Mouse (Mus musculus) layer of hippocampus, postnatal 14 days (tissue): ENCODE measurements around the gene Mcrs1. TPM values are rescaled to one million over a fixed set of nuclear protein-coding genes. Genes with fewer than 3 reads are reported as not detected.
"Not testable (repeated sequence)": the region's sequence is repeated elsewhere in the genome, so short reads cannot be mapped to it uniquely, and the experiment has no call there.

ENCODE experiments used
- DNase-seq, 2 experiments: peaks; one replicate each; pipeline ENCODE4 v3.0.0; 2021 to 2022; ENCODE audit warnings: low spot score in 2 of 2, mixed read lengths in 1 of 2
- long read RNA-seq, 2 experiments: library from polyadenylated mRNA; stranded (forward); transcript quantifications; one replicate each; pipeline ENCODE4 v2.0.0; 2021
- total RNA-seq, 2 experiments: library from RNA; stranded (reverse); gene quantifications; 2 replicates each; pipeline ENCODE4 v1.2.3; 2021

The Mcrs1 gene
- total RNA-seq: 10 to 100 TPM; 80.1 to 84.3 TPM
- long read RNA-seq, experiment 1, transcript Mcrs1-201 (15 exons, 1,916 nt): major isoform, 144 of 176 reads
- long read RNA-seq, experiment 1, transcript Mcrs1-202 (14 exons, 1,771 nt): minor isoform, 7 of 176 reads
- long read RNA-seq, experiment 1, partial matches to known transcripts: 3 of 176 reads
- long read RNA-seq, experiment 1, other reads (novel, unspliced or antisense): 21 of 176 reads
- long read RNA-seq, experiment 2, transcript Mcrs1-201 (15 exons, 1,916 nt): major isoform, 185 of 223 reads
- long read RNA-seq, experiment 2, partial matches to known transcripts: 5 of 223 reads
- long read RNA-seq, experiment 2, other reads (novel, unspliced or antisense): 26 of 223 reads

GRCm38 (mm10) chr15:99251626-99252380, at the start of gene Mcrs1:
Mcrs1 (minus strand) TSS chr15:99251961.
- peak; percentile 98 to 99 for DNase-seq

DNA sequence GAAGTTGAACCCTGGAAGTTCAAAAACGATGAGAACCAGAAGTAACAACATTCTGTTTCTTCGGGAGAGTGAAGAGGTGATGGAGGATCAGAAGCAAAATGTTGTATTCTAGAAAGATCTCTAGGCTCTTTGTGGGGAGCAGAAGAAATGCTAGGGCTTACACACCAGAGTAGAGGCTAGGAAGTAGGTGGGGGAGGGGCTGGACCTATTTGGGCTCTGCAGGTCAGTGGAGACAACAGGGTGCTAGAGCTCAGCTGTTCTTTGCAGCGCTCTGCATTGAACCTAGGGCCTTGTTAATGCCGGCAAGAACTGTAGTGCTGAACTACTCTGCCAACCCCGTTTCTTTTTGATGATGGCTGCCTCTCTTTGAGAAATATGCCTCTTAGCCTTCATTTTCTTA, 44.5 kb upstream of the Mcrs1 start:
- no peak for DNase-seq

GRCm38 (mm10) chr15:99295484-99295981, 43.8 kb upstream of the Mcrs1 start, which contains the start of gene Fam186b:
Fam186b (minus strand) TSS chr15:99295888.
- DNase-seq: peak in 1 of 2 experiments; percentile 32

- DNase-seq: peak; percentile 96 to 97
Observed at GRCm38 (mm10) chr15:99294813-99295374, 43.1 kb upstream of the Mcrs1 start, which contains the start of gene Prpf40b. Prpf40b (plus strand) TSS chr15:99295087.

DNA sequence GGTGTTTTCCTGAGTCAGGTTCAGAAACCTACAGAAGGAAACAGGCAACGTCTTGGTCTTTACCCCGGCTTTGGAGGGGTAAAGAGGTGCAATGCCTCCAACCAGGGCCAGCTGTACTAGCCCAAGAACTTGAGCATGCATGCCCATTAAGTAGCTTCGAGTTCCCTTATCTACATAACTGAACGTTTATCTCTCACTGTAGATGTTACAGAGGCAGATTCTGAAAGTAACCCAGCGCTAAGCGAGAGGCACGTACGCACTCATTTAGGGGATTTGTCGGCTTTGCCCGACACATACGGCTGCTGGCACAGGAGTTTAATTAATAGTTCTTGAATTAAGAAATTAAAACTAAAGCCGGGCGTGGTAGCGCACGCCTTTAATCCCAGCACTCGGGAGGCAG, 42.5 kb upstream of the Mcrs1 start:
- DNase-seq: peak in 1 of 2 experiments; percentile 18

- DNase-seq: no peak
Observed at GRCm38 (mm10) chr15:99290586-99290985, 38.8 kb upstream of the Mcrs1 start.

- no peak for DNase-seq
Observed at GRCm38 (mm10) chr15:99285189-99285535, 33.4 kb upstream of the Mcrs1 start.

GRCm38 (mm10) chr15:99284527-99285188, 32.9 kb upstream of the Mcrs1 start:
- DNase-seq: no peak

DNA sequence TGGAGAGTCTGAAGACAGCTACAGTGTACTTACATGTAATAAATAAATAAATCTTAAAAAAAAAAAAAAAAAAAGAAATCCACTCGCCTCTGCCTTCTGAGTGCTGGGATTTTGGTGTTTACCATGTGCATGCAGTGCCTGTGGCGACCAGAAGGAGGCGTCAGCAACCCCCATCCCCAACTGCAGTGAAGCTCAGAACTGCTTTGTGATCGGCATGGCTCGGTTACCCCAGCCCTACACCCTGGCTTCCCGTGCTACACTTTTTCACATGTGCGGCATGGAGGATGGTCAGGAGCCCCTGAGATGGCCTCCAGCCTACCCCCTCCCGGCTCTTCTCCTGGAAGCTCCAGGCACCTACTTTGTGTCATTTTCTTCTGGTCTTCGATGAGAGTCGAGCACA, 31.7 kb upstream of the Mcrs1 start:
- no peak for DNase-seq

GRCm38 (mm10) chr15:99278271-99278670, 26.5 kb upstream of the Mcrs1 start:
- no peak for DNase-seq

- DNase-seq: no peak
Observed at GRCm38 (mm10) chr15:99276095-99276494, 24.3 kb upstream of the Mcrs1 start.

DNA sequence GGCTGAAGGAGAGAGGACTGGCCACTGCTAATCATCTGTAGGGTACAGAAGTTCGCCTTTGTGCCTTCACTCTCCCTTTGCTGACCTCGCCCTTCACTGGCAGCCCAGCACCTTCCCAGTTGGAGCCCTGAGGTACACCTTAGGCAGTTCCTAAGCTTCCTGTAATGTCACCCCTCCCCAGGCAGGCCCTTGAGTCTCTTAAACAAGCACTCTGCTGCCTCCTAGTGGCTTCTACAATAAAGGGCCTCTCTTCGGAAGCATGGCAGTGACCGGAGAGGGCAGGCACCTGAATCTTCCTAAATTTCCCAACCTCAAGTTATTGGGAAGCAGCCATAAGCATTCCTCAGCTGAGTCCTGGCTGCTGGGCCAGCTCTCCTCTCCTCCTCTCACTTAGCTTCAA, 13.9 kb upstream of the Mcrs1 start:
- DNase-seq: peak; percentile 49 to 81

DNA sequence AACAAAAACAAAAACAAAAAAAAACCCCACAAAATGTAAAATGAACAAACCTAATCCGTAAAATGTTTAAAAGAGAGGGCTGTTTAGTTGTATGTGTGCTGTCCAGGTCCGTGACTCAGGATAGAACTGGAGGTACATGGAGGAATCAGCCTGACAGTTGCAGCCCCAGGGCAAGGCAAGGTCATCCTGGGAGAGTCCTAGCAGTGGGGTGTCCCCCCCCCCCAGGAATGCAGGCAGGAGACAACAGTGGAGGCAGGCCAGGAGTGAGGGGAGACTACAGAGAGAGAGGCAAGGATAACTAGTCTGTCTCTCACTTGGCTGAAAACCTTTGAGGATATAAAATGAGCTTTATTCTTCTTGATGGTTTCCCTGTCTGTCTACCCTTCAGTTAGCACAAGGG, 12.6 kb upstream of the Mcrs1 start:
- no peak for DNase-seq

GRCm38 (mm10) chr15:99262702-99263101, 10.9 kb upstream of the Mcrs1 start:
- DNase-seq: no peak

DNA sequence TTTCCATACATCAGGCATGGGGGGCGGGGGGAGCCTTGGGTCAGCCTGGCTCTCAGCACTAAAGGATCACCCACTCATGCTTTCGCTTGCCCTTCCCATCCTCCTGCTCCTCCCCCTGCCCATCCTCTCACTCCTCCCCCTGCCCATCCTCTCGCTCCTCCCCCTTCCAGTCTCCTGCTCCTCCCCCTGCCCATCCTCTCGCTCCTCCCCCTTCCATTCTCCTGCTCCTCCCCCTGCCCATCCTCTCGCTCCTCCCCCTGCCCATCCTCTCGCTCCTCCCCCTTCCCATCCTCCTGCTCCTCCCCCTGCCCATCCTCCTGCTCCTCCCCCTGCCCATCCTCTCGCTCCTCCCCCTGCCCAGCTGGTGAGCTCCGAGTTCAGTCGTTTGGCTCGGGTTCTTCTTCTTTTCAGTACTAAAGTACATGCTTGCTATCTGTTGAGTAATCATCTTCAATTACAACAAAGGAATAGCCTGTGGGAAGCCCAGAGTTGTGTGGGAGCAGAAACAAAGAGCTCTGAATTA, 8.0 kb upstream of the Mcrs1 start:
- DNase-seq: peak; percentile 27 to 74

- no peak for DNase-seq
Observed at GRCm38 (mm10) chr15:99259167-99259729, 7.5 kb upstream of the Mcrs1 start.

GRCm38 (mm10) chr15:99255241-99255749, 3.5 kb upstream of the Mcrs1 start:
- no peak for DNase-seq

DNA sequence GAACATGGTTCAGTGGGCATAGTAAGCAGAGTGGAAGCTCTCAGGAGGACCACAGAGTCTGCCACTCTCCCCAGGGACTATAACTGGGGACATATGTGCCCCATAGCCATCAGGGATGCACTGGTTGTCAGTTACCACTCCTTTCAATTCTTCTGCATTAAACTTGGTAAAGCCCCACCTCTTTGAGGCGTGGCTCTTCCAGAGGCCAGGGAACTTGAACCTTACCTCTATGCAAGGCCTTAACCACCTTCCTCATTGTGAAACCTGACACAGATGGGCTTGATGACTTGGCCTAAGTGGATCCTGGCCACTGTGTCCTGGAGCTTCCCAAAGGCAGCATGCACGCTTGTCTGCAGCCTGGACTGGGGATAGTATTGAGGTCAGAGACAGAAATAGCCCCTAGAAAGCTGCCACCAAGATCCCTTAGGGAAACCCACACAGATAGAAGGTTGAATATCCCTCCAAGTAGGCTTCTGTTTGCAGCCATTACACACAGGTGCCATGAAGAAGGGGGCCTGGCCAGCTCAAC, 2.8 kb upstream of the Mcrs1 start:
- DNase-seq: no peak

- DNase-seq: no peak
Observed at GRCm38 (mm10) chr15:99253772-99254171, 2.0 kb upstream of the Mcrs1 start.

GRCm38 (mm10) chr15:99253175-99253479, 1.4 kb upstream of the Mcrs1 start:
- not testable (repeated sequence) for DNase-seq
